Mouse (Mus musculus) right cerebral cortex, postnatal 36 days (tissue): ENCODE results near the gene Tuba1a.
"Not testable (repeated sequence)": the region's sequence is repeated elsewhere in the genome, so short reads cannot be mapped to it uniquely, and the experiment has no call there.

ENCODE experiments used
- DNase-seq, 2 experiments: peaks; one replicate each; pipeline ENCODE4 v3.0.0; 2022; ENCODE audit warnings: low spot score in 2 of 2, mixed read lengths in 1 of 2

Gene Tuba1a

DNA sequence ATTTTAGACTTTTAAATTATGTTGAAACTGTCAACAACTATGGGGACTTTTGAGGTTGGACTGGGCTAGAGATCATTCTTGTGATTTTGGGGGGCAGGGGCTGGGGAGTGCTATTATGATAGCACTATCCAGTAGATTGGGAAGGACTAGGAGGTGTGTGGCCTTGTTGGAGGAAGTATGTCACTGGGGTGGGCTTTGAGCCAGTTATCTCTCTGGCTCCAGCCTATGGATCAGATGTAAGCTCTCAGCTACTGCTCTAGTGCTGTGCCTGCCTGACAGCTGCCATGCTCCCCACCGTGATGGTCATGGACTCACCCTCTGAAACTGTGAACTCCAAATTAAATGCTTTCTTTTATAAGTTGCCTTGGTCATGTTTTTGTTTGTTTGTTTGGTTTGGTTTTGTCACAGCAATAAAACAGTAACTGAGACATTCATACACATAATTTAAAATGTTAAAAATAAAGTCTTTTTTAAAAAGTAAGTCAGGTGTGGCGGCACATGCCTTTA lies 30.4 kb downstream of the Tuba1a start:
- no peak for DNase-seq

DNA sequence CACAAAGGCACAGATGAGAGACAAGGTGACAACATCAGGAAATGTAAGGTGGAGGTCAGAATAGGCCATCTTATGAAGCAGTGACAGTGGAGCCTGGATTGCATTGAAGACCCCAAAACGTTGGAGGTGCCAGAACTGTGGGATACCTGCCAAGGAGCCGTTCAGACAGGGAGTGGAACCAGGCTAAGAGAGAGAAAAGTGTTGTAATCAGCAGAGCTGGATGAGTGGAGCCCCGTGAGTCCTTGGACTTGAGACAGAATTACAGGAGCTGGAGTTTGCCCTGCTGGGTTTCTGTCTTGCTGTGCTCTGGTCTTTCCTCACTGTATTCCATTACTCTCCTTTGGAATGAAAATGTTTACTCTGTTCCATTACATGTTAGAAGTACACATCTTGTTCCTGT lies 30.9 kb downstream of the Tuba1a start:
- no peak for DNase-seq

DNA sequence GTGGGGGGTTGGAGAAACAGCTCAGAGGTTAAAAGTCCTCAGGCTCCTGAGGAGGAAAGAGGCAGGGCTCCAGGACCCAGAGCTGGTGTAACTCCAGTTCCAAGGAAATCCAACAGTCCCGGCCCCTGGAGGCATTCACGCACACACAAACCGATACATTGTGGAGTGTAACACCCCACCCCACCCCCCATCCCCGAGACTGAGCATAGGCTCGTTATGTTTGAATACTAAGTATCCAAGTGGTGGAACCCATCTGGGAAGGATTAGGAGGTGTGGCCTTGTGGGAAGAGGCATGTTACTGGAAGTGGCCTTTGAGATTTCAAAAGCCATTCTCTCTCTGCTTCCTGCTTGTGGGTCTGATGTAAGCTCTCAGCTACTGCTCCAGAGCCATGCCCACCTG lies 32.0 kb downstream of the Tuba1a start:
- no peak for DNase-seq

DNA sequence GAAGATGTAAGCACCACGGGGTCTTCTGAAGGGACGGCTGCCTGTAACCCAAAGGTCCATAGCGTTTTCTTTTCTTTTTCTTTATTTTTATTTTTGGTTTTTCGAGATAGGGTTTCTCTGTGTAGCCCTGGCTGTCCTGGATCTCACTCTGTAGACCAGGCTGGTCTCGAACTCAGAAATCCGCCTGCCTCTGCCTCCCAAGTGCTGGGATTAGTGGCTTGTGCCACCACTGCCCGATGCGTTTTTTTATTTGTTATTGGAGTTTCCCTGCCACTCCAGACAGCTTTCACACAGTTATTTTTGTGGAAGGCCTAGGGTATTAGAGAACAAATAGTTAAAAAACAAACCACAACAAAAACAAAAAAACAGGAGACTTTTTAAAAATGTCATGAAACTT lies 35.0 kb downstream of the Tuba1a start:
- not testable (repeated sequence) for DNase-seq

DNA sequence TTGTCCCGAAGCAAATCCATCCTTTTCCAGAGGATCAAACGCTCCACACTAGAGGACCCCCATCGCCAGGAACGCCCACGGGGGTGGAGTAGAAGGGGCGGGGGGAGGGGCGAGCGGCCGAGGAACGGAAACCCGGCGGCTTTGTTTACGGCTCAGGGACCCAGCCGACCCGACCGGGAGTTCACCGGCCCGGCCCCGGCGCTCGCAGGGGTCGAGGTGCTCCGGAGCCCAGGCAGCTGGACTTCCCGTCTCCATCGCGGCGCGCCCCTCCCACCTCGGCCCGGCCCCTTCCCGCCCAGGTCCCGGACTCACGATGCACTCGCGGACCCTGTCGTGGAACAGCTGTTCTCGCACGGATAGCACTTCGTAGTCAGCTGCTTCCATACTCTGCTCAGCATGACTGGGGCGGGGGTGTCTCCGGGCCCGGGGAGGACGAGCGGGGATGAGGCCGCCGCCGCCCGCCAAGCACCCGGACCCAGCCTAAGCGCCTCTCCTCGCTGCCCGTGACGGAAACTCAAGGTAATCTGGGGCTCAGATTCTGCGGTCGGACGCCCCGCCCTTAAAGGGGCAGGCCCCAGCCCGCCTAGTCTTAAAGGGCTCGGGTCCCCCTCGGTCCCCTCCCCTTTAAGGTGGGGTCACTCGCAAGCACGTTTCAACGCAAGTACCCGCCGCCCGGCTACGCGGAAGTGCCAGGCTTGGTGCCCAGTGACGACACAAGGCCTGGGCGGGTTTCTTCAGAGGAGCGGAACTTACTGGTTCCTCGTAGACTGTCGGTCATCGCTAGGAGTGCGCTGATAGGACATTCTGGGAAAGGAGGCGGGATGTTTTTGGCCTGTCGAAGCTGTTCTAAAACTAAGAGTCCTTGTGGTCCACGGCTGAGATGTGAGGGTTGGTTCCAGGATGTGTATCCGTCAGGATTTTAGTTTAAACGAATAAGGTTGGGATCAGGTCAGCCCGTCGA lies 35.7 kb downstream of the Tuba1a start, which contains the start of gene Lmbr1l:
Lmbr1l (minus strand) TSS at position 694 of the 961 bp plus-strand sequence.
- DNase-seq: peak; percentile 99

DNA sequence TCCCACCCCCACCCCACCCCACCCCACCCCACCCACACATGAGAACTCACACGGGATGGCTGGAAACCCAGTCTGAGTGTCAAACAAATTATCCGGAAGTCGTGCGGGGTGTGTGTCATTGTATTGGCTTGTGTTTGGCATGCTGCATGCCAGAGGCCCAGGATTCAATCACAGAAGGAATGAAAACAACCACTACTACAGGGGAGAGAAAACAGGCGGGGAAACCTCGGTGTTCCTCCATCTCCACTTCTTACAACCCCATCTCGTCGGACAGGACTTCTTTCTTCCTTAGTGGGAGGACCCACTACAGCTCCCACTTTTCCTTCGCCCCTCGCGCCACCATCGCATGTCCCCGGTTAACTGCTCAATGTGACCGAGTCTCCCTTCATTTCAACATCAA lies 36.4 kb downstream of the Tuba1a start:
- DNase-seq: no peak

DNA sequence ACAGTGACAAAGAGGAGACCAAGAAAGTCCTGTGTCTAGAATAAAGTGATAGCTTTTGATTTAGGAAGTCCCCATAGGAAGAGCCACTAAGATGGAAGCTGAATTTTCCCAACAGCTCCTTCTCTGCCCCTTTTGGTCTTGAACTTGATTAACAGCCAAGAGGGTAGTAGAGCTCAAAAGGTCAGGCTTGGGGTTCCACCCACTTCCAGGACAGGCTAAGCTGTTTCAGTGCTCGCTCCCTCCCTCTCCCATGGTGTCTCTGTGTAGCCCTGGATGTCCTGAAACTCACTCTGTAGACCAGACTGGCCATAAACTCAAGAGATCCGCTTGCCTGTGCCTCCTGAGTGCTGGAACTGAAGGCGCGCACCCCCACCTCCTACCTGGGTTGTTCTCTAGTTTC lies 37.5 kb downstream of the Tuba1a start:
- DNase-seq: no peak

DNA sequence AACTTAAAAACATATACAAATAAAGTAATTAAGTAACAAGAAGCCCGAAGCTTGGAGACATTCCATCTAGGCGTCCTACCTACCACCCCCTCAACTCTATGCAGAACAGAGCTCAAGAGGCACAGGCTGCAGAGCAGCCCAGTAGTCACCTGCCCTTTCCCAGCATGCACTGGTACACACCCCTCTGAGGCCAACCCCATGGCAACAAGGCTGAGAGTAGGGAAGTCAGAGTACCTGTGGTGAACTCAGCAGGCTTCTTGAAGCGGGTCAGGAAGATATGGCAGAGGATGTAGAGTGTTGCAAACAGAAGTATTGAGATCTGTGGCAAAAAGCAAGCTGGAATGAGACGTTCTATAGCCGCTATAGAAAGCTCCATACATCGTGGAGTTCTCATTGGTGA lies 38.6 kb downstream of the Tuba1a start:
- DNase-seq: no peak

DNA sequence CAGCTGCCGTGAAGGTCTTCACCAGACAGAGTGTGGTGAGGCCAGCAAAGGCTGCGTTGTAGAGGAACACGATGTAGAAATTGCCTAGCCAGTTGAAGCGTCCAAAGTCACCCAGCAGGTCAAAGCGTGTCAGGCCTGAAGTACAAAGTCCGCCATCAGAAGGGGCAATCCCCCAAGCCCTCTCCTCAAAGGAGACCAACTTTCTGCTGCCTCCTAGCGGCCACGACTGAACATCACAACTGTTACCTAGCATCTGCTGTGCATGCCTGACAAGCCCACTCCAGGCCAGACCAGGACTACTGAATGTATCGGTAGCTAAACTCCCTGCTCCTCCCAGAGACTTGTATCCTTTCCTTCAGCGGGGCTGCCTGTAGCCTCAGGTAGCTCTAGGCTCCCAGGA lies 48.8 kb downstream of the Tuba1a start:
- DNase-seq: no peak

DNA sequence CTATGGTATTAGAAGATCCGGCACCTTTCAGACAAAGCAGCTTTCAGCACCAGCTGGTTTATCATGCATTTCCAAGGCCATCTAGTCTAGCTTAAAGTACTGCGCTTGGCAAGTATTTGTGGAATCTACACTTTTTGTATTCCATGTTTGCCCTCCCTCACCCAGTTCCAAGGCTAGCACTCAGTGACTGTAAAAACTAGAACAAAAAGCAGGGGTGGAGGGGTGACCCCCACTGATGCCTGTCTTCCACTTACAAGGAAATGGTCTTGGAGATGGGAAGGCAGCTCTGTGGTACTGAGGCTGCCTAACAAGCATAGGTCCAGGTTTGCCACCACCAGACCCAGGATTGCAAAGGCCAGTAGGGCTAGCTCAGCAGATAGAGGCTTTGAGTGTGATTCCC lies 50.9 kb downstream of the Tuba1a start:
- no peak for DNase-seq

DNA sequence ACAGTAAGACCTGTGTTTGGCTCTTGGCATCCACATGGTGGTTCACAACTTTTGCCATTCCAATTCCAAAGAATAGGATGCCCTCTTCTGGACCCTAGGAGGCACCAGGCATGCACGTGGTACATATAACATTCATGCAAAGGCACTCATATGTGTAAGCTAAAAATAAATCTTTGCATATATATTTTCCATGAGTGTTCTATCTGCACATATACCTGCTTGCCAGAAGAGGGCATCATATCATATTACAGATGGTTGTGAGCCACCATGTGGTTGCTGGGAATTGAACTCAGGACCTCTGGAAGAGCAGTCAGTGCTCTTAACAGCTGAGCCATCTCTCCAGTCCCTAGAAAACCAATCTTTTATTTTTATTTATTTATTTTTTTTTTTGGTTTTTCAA lies 52.0 kb downstream of the Tuba1a start:
- DNase-seq: no peak
